Mouse (Mus musculus) brain, embryonic 18.5 days (tissue): ENCODE data around the gene Zbtb20.
A peak's percentile ranks its signal among the peaks of the same experiment; 100 is the strongest.

Source experiments
- DNase-seq: peaks from one replicate; pipeline ENCODE4 v3.0.0-alpha.2; 2012; ENCODE audit warnings: low read depth, low spot score

Zbtb20 gene

GRCm38 (mm10) chr16:42875852-42875980 is at the start of gene Zbtb20:
Gene Zbtb20 (plus strand): TSS chr16:42875881.
- no peak for DNase-seq

GRCm38 (mm10) chr16:42835940-42836339 is 39.7 kb upstream of the Zbtb20 start:
- peak; percentile 2 for DNase-seq

DNA sequence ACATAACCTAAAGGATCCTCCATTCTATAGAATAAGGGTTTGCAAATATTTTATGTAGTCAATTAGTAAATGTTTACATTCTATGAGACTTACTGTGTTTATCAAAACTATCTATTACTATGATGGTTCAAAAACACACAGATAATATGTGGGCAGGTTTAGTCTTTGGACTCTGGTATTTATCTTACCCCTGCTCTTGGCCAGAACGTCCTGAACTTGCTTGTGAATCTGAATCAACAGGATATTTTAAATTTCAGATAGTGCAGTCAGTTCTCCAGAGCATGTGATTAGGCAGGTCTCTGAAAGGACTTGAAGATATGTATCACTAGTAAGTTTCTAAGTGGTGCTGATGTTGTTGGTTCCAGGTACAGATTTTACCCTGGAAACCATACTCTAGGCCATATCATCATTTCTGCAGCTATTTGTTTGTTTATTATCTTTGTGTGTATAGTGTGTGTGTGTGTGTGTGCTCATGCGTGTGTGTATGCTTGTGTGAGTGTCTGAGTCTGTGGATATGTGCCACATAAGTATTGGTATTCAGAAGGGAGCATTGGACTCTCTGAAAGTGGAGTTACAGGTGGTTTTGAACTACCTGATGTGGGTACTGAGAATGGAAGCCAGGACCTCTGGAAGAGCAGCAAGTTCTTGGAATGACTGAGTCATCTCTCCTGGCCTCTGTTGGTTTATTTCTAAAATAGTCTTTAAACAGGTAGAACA is 39.1 kb upstream of the Zbtb20 start:
- DNase-seq = no peak

DNA sequence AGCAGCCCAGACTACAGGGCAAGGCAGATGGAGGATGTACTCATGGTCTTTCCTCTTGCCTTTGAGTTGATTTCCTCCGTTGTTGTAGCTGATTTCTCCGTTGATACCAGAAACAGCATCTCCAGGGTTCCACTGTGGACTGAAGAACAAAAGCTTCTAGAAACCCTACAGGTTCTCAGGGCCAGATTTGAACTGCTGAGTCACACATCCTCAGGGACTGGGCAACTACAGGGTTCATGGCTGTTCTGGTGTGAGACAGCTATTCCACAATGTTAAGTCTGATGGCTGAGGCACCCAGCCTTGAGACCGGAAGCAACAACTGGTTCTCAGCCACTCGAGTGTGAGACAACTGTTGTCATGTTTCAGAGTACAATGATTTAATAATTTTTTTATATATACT is 37.5 kb upstream of the Zbtb20 start:
- DNase-seq = no peak

- DNase-seq = no peak
Observed at GRCm38 (mm10) chr16:42857564-42858183, 18.0 kb upstream of the Zbtb20 start.

GRCm38 (mm10) chr16:42859251-42859650 is 16.4 kb upstream of the Zbtb20 start:
- no peak for DNase-seq

GRCm38 (mm10) chr16:42863231-42863630 is 12.4 kb upstream of the Zbtb20 start:
- DNase-seq = no peak

DNA sequence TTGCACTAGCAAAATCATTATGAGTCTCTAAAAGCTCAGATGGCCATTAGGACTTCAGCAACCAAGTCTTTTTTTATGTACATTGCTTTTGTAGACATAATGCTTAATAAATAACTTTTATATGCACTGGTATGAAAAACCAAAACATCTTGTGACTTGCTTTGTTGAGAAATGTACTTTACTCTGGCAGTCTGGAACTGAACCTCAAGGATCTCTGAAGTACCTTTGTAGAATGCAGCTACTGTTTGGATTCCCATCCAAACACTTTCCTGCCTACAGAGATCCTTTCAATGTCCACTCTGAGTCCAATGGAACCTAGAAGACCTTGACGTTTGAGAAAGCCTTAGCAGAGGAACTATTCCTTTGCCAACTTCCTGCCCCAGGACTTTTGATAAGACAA is 9.6 kb upstream of the Zbtb20 start:
- DNase-seq = no peak

GRCm38 (mm10) chr16:42872101-42872500 is 3.6 kb upstream of the Zbtb20 start:
- DNase-seq = no peak

DNA sequence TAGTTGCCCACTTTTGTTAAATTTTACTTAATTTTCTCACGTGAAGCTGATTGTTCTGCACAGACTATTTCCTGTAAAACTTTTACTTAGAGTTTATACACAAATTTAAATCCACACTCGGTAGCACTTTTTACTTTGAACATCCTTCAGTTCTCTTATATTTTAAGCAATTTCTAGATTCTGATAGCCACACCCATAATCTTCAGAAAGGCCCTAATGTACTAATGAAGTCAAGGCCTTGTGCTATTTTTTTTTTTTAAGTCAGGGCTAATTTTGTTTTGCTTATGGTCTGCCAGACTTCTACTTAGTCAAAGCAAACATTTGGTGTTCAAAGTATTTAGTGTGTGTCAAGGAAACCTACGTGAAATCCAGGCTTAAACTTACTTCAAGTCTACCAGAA is 1.7 kb upstream of the Zbtb20 start:
- DNase-seq = no peak

GRCm38 (mm10) chr16:42874456-42874855 is 1.2 kb upstream of the Zbtb20 start:
- DNase-seq = no peak

GRCm38 (mm10) chr16:42874910-42875851 is 500 bp upstream of the Zbtb20 start:
- peak; percentile 100 for DNase-seq

- no peak for DNase-seq
Observed at GRCm38 (mm10) chr16:42876021-42877000, 630 bp downstream of the Zbtb20 start.

GRCm38 (mm10) chr16:42880046-42880445 is 4.4 kb downstream of the Zbtb20 start:
- no peak for DNase-seq

- DNase-seq = no peak
Observed at GRCm38 (mm10) chr16:42885538-42885937, 9.9 kb downstream of the Zbtb20 start.

DNA sequence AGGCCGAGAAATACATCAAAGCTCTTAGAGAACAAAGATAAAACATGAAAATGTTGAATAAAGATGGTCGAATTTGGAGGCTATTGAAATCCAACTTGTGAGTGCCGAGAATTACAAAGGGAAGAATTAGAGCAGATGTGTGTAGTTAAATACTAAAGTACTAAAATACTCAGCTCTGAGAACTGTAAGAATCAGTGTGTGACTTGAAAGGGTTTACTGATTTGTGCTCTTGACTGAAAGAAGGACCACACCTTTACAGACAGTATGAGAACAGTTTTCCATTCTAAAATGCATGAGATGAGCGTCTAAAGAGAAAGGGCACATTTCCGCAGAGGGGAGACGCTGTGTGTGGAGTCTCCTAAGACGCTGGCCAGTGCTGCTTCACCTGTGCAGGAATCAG is 10.3 kb downstream of the Zbtb20 start:
- no peak for DNase-seq

GRCm38 (mm10) chr16:42897125-42897693 is 21.5 kb downstream of the Zbtb20 start:
- no peak for DNase-seq

- no peak for DNase-seq
Observed at GRCm38 (mm10) chr16:42900328-42900727, 24.6 kb downstream of the Zbtb20 start.

GRCm38 (mm10) chr16:42907283-42907701 is 31.6 kb downstream of the Zbtb20 start:
- DNase-seq = peak; percentile 30

DNA sequence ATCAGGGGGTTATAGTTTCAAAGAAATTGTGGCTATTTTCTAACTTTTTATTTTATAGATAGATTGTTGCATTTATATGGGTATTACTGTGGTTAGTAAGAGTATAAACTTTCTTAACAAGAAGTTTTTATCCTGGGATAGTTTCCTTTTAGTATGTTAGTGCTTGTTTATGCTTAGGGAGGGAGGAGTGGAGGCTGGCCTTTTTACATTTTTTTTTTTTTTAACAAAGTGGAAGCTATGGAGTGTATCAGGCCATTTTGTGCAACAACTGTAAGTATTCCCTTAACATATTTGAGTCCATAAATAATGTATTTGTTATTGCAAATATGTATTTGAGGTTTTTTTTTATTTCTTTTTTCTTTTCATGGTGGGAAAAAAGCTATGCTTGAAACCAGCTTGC is 32.7 kb downstream of the Zbtb20 start:
- DNase-seq = no peak

DNA sequence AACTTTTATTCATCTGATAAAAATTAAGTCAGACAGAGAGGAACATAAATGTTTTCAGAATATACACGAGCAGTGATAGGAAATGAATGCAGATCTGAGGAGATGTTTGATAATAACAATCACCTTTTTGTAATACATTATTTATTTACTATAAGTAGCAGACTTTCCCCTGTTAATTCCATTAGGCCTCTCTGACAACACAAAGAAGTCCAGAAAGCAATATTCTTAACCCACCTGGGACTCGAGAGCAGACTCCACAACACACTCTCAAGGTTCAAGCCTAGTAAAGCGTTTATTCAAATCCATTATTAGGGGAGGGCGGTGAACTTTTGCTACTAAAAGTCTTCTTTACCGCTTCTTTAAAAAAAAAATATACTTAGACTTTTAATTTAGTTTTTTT is 33.2 kb downstream of the Zbtb20 start:
- no peak for DNase-seq
